Mouse (Mus musculus) CD4-positive helper T cell, adult 2 months (primary cell): ENCODE measurements around the gene Ppp2ca.

Source experiments
- DNase-seq: peaks from one replicate; pipeline ENCODE4 v3.0.0-alpha.2; 2012; ENCODE audit warnings: low read depth, missing footprints, low spot score

Gene Ppp2ca

GRCm38 (mm10) chr11:52098398-52098946 is at the start of gene Ppp2ca:
Ppp2ca (plus strand) TSS chr11:52098681.
- peak; percentile 100 for DNase-seq

GRCm38 (mm10) chr11:52053371-52053770 is 45.1 kb upstream of the Ppp2ca start:
- no peak for DNase-seq

- no peak for DNase-seq
Observed at GRCm38 (mm10) chr11:52054728-52055127, 43.8 kb upstream of the Ppp2ca start.

- no peak for DNase-seq
Observed at GRCm38 (mm10) chr11:52056198-52056597, 42.3 kb upstream of the Ppp2ca start.

GRCm38 (mm10) chr11:52059001-52059400 is 39.5 kb upstream of the Ppp2ca start:
- DNase-seq, result no peak

GRCm38 (mm10) chr11:52060315-52060714 is 38.2 kb upstream of the Ppp2ca start:
- no peak for DNase-seq

GRCm38 (mm10) chr11:52062406-52062805 is 36.1 kb upstream of the Ppp2ca start:
- DNase-seq, result no peak

GRCm38 (mm10) chr11:52064398-52064797 is 34.1 kb upstream of the Ppp2ca start:
- DNase-seq, result peak; percentile 50

GRCm38 (mm10) chr11:52065841-52066240 is 32.6 kb upstream of the Ppp2ca start:
- peak; percentile 42 for DNase-seq

- no peak for DNase-seq
Observed at GRCm38 (mm10) chr11:52071768-52072167, 26.7 kb upstream of the Ppp2ca start.

- no peak for DNase-seq
Observed at GRCm38 (mm10) chr11:52073528-52074170, 24.8 kb upstream of the Ppp2ca start.

GRCm38 (mm10) chr11:52074626-52075470 is 23.6 kb upstream of the Ppp2ca start:
- DNase-seq, result peak; percentile 46

- DNase-seq, result peak; percentile 86
Observed at GRCm38 (mm10) chr11:52075794-52076633, 22.5 kb upstream of the Ppp2ca start.

GRCm38 (mm10) chr11:52076742-52077352 is 21.6 kb upstream of the Ppp2ca start:
- peak; percentile 35 for DNase-seq

GRCm38 (mm10) chr11:52077939-52078338 is 20.5 kb upstream of the Ppp2ca start:
- no peak for DNase-seq

- peak; percentile 52 for DNase-seq
Observed at GRCm38 (mm10) chr11:52079978-52080377, 18.5 kb upstream of the Ppp2ca start.

GRCm38 (mm10) chr11:52080656-52081055 is 17.8 kb upstream of the Ppp2ca start:
- DNase-seq, result no peak

- no peak for DNase-seq
Observed at GRCm38 (mm10) chr11:52085857-52086203, 12.7 kb upstream of the Ppp2ca start.

- no peak for DNase-seq
Observed at GRCm38 (mm10) chr11:52086204-52086864, 12.1 kb upstream of the Ppp2ca start.

GRCm38 (mm10) chr11:52089291-52089690 is 9.2 kb upstream of the Ppp2ca start:
- DNase-seq, result no peak

- DNase-seq, result no peak
Observed at GRCm38 (mm10) chr11:52091261-52091660, 7.2 kb upstream of the Ppp2ca start.
